Mouse (Mus musculus): ENCODE measurements around the gene Bola2.

GRCm38 (mm10) chr7:126649231-126650051 lies 45.8 kb upstream of the Bola2 start, which contains the start of gene Sgf29:
- TF ChIP-seq POLR2A (IDR thresholded peaks at IDR 0.05; ENCODE audit: control insufficient read depth, low read depth, low read length) = peak; percentile 92
- 0 out of 2 replicates have a peak, but pooled peaks have one; percentile 8 for TF ChIP-seq CTCF (IDR thresholded peaks at IDR 0.05; ENCODE audit: control insufficient read depth, insufficient read depth, insufficient replicate concordance, low read depth, low read length)

Data from testis, adult 2 months (tissue).